Mouse (Mus musculus) 3T3-L1 (cell line): ENCODE results near the gene Olfr1362.

Experiments
- DNase-seq: peaks from one replicate; pipeline ENCODE4 v3.0.0-alpha.2; 2015; ENCODE audit warnings: low read depth, low spot score

The Olfr1362 gene

DNA sequence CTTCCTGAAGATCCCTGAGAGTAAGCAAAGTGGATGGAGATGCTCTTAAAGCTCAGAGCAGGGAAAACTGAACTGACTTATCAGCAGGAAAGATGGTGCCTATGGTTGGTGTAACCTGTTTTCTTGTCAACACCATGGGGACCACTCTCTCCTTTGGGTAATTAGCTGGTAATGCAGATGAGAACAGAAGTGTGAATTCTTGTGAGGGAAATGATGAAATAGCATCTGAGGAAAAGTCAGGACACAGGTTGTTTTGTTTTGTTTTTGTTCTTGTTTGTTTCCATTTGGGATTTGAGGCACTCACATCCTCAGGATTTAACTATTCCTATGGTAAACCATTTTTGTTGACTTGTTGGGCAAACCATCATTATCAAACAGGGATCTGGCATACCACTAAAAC lies at the start of gene Olfr1362:
Gene Olfr1362, minus strand, starts transcription at position 101 of the 400 bp plus-strand sequence.
- DNase-seq: no peak

- no peak for DNase-seq
Measured at GRCm38 (mm10) chr13:21663286-21663685, 49.5 kb upstream of the Olfr1362 start, which contains the start of gene Olfr1361. Gene Olfr1361 (minus strand): TSS chr13:21663386.

GRCm38 (mm10) chr13:21642418-21642817 lies 28.6 kb upstream of the Olfr1362 start, which contains the start of gene Olfr11:
Gene Olfr11 (minus strand): TSS chr13:21642518.
- no peak for DNase-seq

- no peak for DNase-seq
Measured at GRCm38 (mm10) chr13:21591618-21592017, 22.2 kb downstream of the Olfr1362 start.

- no peak for DNase-seq
Measured at GRCm38 (mm10) chr13:21581659-21582058, 32.2 kb downstream of the Olfr1362 start, which contains the start of gene Olfr1364. Gene Olfr1364 (minus strand): TSS chr13:21581759.
